Mouse (Mus musculus) G1E (cell line): ENCODE results near the gene Lsm12.

Experiments used
- CTCF ChIP-seq: IDR thresholded peaks from 2 replicates; pipeline ENCODE4 v1.5.1; 2012; ENCODE audit warnings: low read depth, low read length, inconsistent platforms, mixed read lengths
- GATA1 ChIP-seq: IDR thresholded peaks from 2 replicates; pipeline ENCODE4 v1.6.1; 2012; ENCODE audit warnings: borderline replicate concordance, low read length, inconsistent platforms, mixed read lengths
- POLR2AphosphoS5 ChIP-seq: IDR thresholded peaks from 2 replicates; pipeline ENCODE4 v1.6.1; 2012; ENCODE audit warnings: low read depth, low read length, inconsistent platforms; ENCODE audit not compliant: insufficient replicate concordance
- TAL1 ChIP-seq: conservative IDR thresholded peaks from 2 replicates; pipeline ENCODE4 v1.6.1; 2012; ENCODE audit warnings: low read depth, low read length, inconsistent platforms, mixed read lengths

GRCm38 (mm10) chr11:102138447-102138740 lies 46.7 kb downstream of the Lsm12 start:
- TF ChIP-seq CTCF (peak; percentile 82), GATA1 (no peak), TAL1 (no peak), POLR2AphosphoS5 (no peak)
